In genomic region chr11:100806380-100807305, GRCm38 (mm10) we compare ENCODE assay signal across 19 mouse cellular contexts. TPM values are rescaled to one million over a fixed set of nuclear protein-coding genes. Genes with fewer than 3 reads are reported as not detected.
DNase-seq lines count a peak whose midpoint lies in the region; ATAC-seq and TF ChIP-seq lines count a peak whose summit lies in the region.
"Had no signal": no experiment of that assay in that cellular context is flagged by ENCODE, and none has a peak within 500 bp of the region (broad histone marks: within the 10 kb centered on the region; RNA-seq: fewer than 3 reads in every experiment).

No protein-coding gene starts in this region.

- H3K79me2 ChIP-seq in myocyte (ENCODE audit: control insufficient read depth, insufficient read depth): no peaks in the 10 kb centered on the region

- ATAC-seq in heart, embryonic 15.5 days (replicated peaks; ENCODE audit: insufficient number of reproducible peaks, insufficient read depth, low FRiP score, low read depth): no peak
- ATAC-seq in intestine, postnatal 0 days: no peak

- WGBS in heart, embryonic 15.5 days: 65% methylated on average over 20 of the region's 20 CpGs
- 76% methylated on average over 20 of the region's 20 CpGs for WGBS in intestine, postnatal 0 days

- no peak for DNase-seq in heart, adult 18-20 months
- DNase-seq in NIH3T3 (ENCODE audit: low read depth): peak; percentile 10
- peak; percentile 68 for DNase-seq in brain, embryonic 14.5 days (ENCODE audit: low read depth)
- DNase-seq in right cerebral cortex, postnatal 25 days: no peak
- DNase-seq: adrenal gland, adult 2 months; cerebellum, adult 9-11 months; embryo, embryonic 11 days; kidney, adult 18-20 months; kidney, postnatal 36 days; left cerebral cortex, postnatal 4 days; lung, postnatal 14 days; thymus, postnatal 14 days had no signal

- H3K27me3 ChIP-seq in heart, embryonic 15.5 days: no peaks in the 10 kb centered on the region
- H3K27me3 ChIP-seq in myocyte (ENCODE audit: control insufficient read depth, insufficient read depth, insufficient read length): no peaks in the 10 kb centered on the region
- H3K27me3 ChIP-seq in intestine, postnatal 0 days (replicated peaks; ENCODE audit: control insufficient read depth, insufficient read depth, low read length): no peaks in the 10 kb centered on the region
- H3K27me3 ChIP-seq: hindbrain, embryonic 13.5 days had no signal

- TF ChIP-seq CTCF in brain, embryonic 14.5 days (IDR thresholded peaks at IDR 0.05; ENCODE audit: borderline replicate concordance, extremely low read depth, insufficient read depth, insufficient read length): no peak
- no peak for TF ChIP-seq CTCF in intestine, postnatal 0 days (IDR thresholded peaks at IDR 0.05; ENCODE audit: low read depth)

- H3K9ac ChIP-seq in heart, embryonic 15.5 days: no peak overlapping the region
- no peak overlapping the region for H3K9ac ChIP-seq in intestine, postnatal 0 days (ENCODE audit: low read depth, low read length)
- H3K9ac ChIP-seq: hindbrain, embryonic 13.5 days; liver, embryonic 14.5 days had no signal

- no peak overlapping the region for H3K4me3 ChIP-seq in heart, embryonic 15.5 days
- H3K4me3 ChIP-seq in myocyte: no peak overlapping the region
- no peak overlapping the region for H3K4me3 ChIP-seq in intestine, postnatal 0 days (ENCODE audit: low read depth, low read length)
- H3K4me3 ChIP-seq: hindbrain, embryonic 13.5 days had no signal

- no peak overlapping the region for H3K4me2 ChIP-seq in heart, embryonic 15.5 days
- H3K4me2 ChIP-seq in myocyte (ENCODE audit: low read depth): peak overlapping the region; percentile 27
- H3K4me2 ChIP-seq in intestine, postnatal 0 days (replicated peaks; ENCODE audit: low read depth): no peak overlapping the region
- H3K4me2 ChIP-seq: heart, embryonic 11.5 days; hindbrain, embryonic 13.5 days had no signal

- TF ChIP-seq POLR2A in brain, embryonic 14.5 days (IDR thresholded peaks at IDR 0.05; ENCODE audit: borderline replicate concordance, extremely low read depth, insufficient read depth, insufficient read length, poor library complexity, severe bottlenecking): no peak
- peak; percentile 22 for TF ChIP-seq POLR2A in myocyte (IDR thresholded peaks at IDR 0.05; ENCODE audit: insufficient read length, low read depth)

- H3K27ac ChIP-seq in heart, embryonic 15.5 days: peak overlapping the region; percentile 50; the same call in 1 of the 2 replicates
- no peak overlapping the region for H3K27ac ChIP-seq in intestine, postnatal 0 days (ENCODE audit: low read depth, low read length)
- H3K27ac ChIP-seq: hindbrain, embryonic 13.5 days; liver, embryonic 14.5 days; stomach, postnatal 0 days had no signal

- H3K36me3 ChIP-seq in heart, embryonic 15.5 days: peaks cover 33% of the 10 kb centered on the region
- H3K36me3 ChIP-seq in myocyte (ENCODE audit: control insufficient read depth, insufficient read depth): peaks cover 11% of the 10 kb centered on the region
- H3K36me3 ChIP-seq in intestine, postnatal 0 days (ENCODE audit: control insufficient read depth, insufficient read depth): peaks cover 39% of the 10 kb centered on the region

- H3K4me1 ChIP-seq in heart, embryonic 15.5 days (replicated peaks): peaks cover 34% of the 10 kb centered on the region
- H3K4me1 ChIP-seq in intestine, postnatal 0 days (replicated peaks; ENCODE audit: control insufficient read depth, insufficient read depth, low read length): no peaks in the 10 kb centered on the region
- H3K4me1 ChIP-seq: hindbrain, embryonic 13.5 days had no signal

- H3K9me3 ChIP-seq in heart, embryonic 15.5 days (replicated peaks): no peaks in the 10 kb centered on the region
- no peaks in the 10 kb centered on the region for H3K9me3 ChIP-seq in intestine, postnatal 0 days (ENCODE audit: control insufficient read depth)
- H3K9me3 ChIP-seq: hindbrain, embryonic 13.5 days had no signal

- no peak overlapping the region for H3ac ChIP-seq in myocyte (ENCODE audit: control insufficient read depth, insufficient read length)

TF ChIP-seq in myocyte, 11 proteins besides CTCF, POLR2A, EP300 and RAD21:
- peak in 2 of 3 experiments; percentile 44 to 62 for TF ChIP-seq MYOD1 (IDR thresholded peaks at IDR 0.05; ENCODE audit: control insufficient read depth in 1 of 3, insufficient read length in 2 of 3, low read depth in 2 of 3)
- peak in 2 of 3 experiments; percentile 52 to 67 for TF ChIP-seq MYOG (IDR thresholded peaks at IDR 0.05; ENCODE audit: control insufficient read depth in 1 of 3, insufficient read depth in 1 of 3, insufficient read length in 2 of 3, low read depth in 2 of 3)
- no peak for TF ChIP-seq E2F4 (IDR thresholded peaks at IDR 0.05; ENCODE audit: insufficient read depth)

RNA-seq across cellular contexts. Expression of gene Ghdc, which starts 35.9 kb away (rescaled TPM):
- polyA plus RNA-seq in heart, embryonic 15.5 days (2015; fragmentation: Nextera tagmentation; extraction: Ambion mirVana): 5.5 and 8.1 TPM in 2 replicates
- total RNA-seq in heart, adult 18-20 months (2021): 10 to 100 TPM in 1 of 2 experiments, 1 to 10 TPM in 1; 9.8 to 13.4 TPM
- 5.5 and 7.7 TPM in 2 replicates for polyA plus RNA-seq in brain, embryonic 14.5 days (2012; rRNA removed)
- polyA plus RNA-seq in myocyte (2012; fragmentation: generic; extraction: Trizol): 10.4 TPM
- 5.2 and 5.5 TPM in 2 replicates for polyA plus RNA-seq in intestine, postnatal 0 days (2015; fragmentation: Nextera tagmentation; extraction: Ambion mirVana)

RNA-seq across cellular contexts. Expression of gene Stat5b, which starts 43.9 kb away (rescaled TPM):
- polyA plus RNA-seq in heart, embryonic 15.5 days (2015; fragmentation: Nextera tagmentation; extraction: Ambion mirVana): 25.3 and 34.6 TPM in 2 replicates
- 10 to 100 TPM; 55.0 to 60.1 TPM for total RNA-seq in heart, adult 18-20 months (2021)
- 16.4 and 21.5 TPM in 2 replicates for polyA plus RNA-seq in brain, embryonic 14.5 days (2012; rRNA removed)
- 12.0 TPM for polyA plus RNA-seq in myocyte (2012; fragmentation: generic; extraction: Trizol)
- 13.0 and 13.3 TPM in 2 replicates for polyA plus RNA-seq in intestine, postnatal 0 days (2015; fragmentation: Nextera tagmentation; extraction: Ambion mirVana)

RNA-seq across cellular contexts. Expression of gene Hcrt, which starts 43.9 kb away (rescaled TPM):
- not detected in 2 replicates for polyA plus RNA-seq in heart, embryonic 15.5 days (2015; fragmentation: Nextera tagmentation; extraction: Ambion mirVana)
- not detected for total RNA-seq in heart, adult 18-20 months (2021)
- polyA plus RNA-seq in brain, embryonic 14.5 days (2012; rRNA removed): 0.45 and 0.91 TPM in 2 replicates
- not detected for polyA plus RNA-seq in myocyte (2012; fragmentation: generic; extraction: Trizol)
- polyA plus RNA-seq in intestine, postnatal 0 days (2015; fragmentation: Nextera tagmentation; extraction: Ambion mirVana): not detected in 2 replicates
- total RNA-seq: adrenal gland, adult 2 months; left cerebral cortex, postnatal 4 days had no signal
- polyA plus RNA-seq: adrenal gland, adult 2 months; heart, embryonic 11.5 days; liver, embryonic 14.5 days; stomach, postnatal 0 days had no signal

RNA-seq across cellular contexts. Expression of gene Kcnh4, which starts 46.9 kb away (rescaled TPM):
- 0.10 TPM in 1 of 2 replicates, not detected in the other for polyA plus RNA-seq in heart, embryonic 15.5 days (2015; fragmentation: Nextera tagmentation; extraction: Ambion mirVana)
- not detected for total RNA-seq in heart, adult 18-20 months (2021)
- 33.1 and 36.4 TPM in 2 replicates for polyA plus RNA-seq in brain, embryonic 14.5 days (2012; rRNA removed)
- polyA plus RNA-seq in myocyte (2012; fragmentation: generic; extraction: Trizol): 0.05 TPM
- 0.04 and 0.12 TPM in 2 replicates for polyA plus RNA-seq in intestine, postnatal 0 days (2015; fragmentation: Nextera tagmentation; extraction: Ambion mirVana)
- polyA plus RNA-seq: heart, embryonic 11.5 days; liver, embryonic 14.5 days had no signal

RNA-seq across cellular contexts. Expression of gene Stat5a, which starts 52.5 kb away (rescaled TPM):
- 6.1 and 11.9 TPM in 2 replicates for polyA plus RNA-seq in heart, embryonic 15.5 days (2015; fragmentation: Nextera tagmentation; extraction: Ambion mirVana)
- total RNA-seq in heart, adult 18-20 months (2021): 10 to 100 TPM; 17.2 to 23.0 TPM
- 1.4 and 2.1 TPM in 2 replicates for polyA plus RNA-seq in brain, embryonic 14.5 days (2012; rRNA removed)
- polyA plus RNA-seq in myocyte (2012; fragmentation: generic; extraction: Trizol): 27.2 TPM
- polyA plus RNA-seq in intestine, postnatal 0 days (2015; fragmentation: Nextera tagmentation; extraction: Ambion mirVana): 4.8 TPM in 2 replicates

Comparison
In these comparisons a context has a peak if more than half of its experiments do, and no peak if none do; other contexts are left out.
1. DNase-seq: peak in NIH3T3 (single experiment) and brain, embryonic 14.5 days (single experiment); none in heart, adult 18-20 months (0 of 2) and right cerebral cortex, postnatal 25 days (single experiment).